Mouse (Mus musculus): ENCODE results near the gene Ncl.

DNA sequence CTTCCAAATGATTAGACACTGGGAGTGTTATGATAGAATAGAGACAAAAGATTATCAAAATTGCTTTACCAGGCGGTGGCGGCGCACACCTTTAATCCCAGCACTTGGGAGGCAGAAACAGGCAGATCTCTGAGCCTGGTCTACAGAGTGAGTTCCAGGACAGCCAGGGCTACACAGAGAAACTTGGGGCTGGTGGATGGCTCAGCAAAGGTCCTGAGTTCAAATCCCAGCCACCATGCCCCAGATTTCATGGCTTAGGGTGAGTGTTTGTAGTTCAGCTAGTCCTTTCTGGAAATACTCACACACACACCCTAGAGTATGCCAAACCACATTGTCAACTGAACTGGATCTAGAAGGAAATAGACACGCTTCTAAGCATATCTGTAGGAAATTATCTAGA is 14.1 kb downstream of the Ncl start:
- no peak for TF ChIP-seq EP300 (IDR thresholded peaks at IDR 0.05)
- no peak for TF ChIP-seq CTCF (IDR thresholded peaks at IDR 0.05)
